Mouse (Mus musculus) embryonic fibroblast, embryonic 13.5 days (primary cell): ENCODE measurements around the gene Gse1.

Source experiments
- CTCF ChIP-seq: IDR thresholded peaks from 2 replicates; pipeline ENCODE4 v1.5.1; 2011; ENCODE audit warnings: mild to moderate bottlenecking, control low read depth, low read length, moderate library complexity, borderline replicate concordance; ENCODE audit not compliant: insufficient read depth
- POLR2A ChIP-seq: IDR thresholded peaks from 2 replicates; pipeline ENCODE4 v1.6.1; 2011; ENCODE audit warnings: low read depth, mild to moderate bottlenecking, control low read depth, low read length, moderate library complexity

- TF ChIP-seq CTCF (no peak), POLR2A (no peak)
These were observed 1.8 kb downstream of the Gse1 start for GRCm38 (mm10) chr8:120230081-120230480.
